Mouse (Mus musculus) splenic B cell, adult 2 months (primary cell): Measurements from ENCODE around the gene Nup35.

ENCODE experiments used
- DNase-seq: peaks from one replicate; pipeline ENCODE4 v3.0.0-alpha.2; 2011; ENCODE audit warnings: low read depth, low spot score
- H3K27me3 ChIP-seq: 2 replicates; pipeline ENCODE4 v1.6.1; 2012; ENCODE audit warnings: mild to moderate bottlenecking, low read length, moderate library complexity, mixed read lengths; ENCODE audit not compliant: control insufficient read depth, poor library complexity, insufficient read depth, severe bottlenecking
- H3K36me3 ChIP-seq: 2 replicates; pipeline ENCODE4 v1.6.1; 2012; ENCODE audit warnings: mild to moderate bottlenecking, low read length, moderate library complexity, mixed read lengths; ENCODE audit not compliant: control insufficient read depth, poor library complexity, insufficient read depth, severe bottlenecking

The Nup35 gene

GRCm38 (mm10) chr2:80616854-80617737 is at the start of gene Nup35, which contains the start of gene Dusp19:
Gene Nup35, plus strand, starts transcription at chr2:80617236.
Gene Dusp19, plus strand, starts transcription at chr2:80617045.
- H3K27me3 ChIP-seq: no peaks in the 10 kb centered on the region
- H3K36me3 ChIP-seq: peaks cover 3% of the 10 kb centered on the region; the same call in 1 of the 2 replicates
- peak; percentile 93 for DNase-seq

- Histone ChIP-seq H3K36me3 (no peaks in the 10 kb centered on the region), H3K27me3 (no peaks in the 10 kb centered on the region)
- DNase-seq: no peak
Measured at GRCm38 (mm10) chr2:80567411-80567810, 49.6 kb upstream of the Nup35 start.

GRCm38 (mm10) chr2:80570656-80571055 is 46.4 kb upstream of the Nup35 start:
- Histone ChIP-seq H3K36me3 (no peaks in the 10 kb centered on the region), H3K27me3 (no peaks in the 10 kb centered on the region)
- DNase-seq: no peak

- DNase-seq: no peak
- H3K27me3 ChIP-seq: no peaks in the 10 kb centered on the region
- H3K36me3 ChIP-seq: no peaks in the 10 kb centered on the region
Measured at GRCm38 (mm10) chr2:80577286-80577685, 39.8 kb upstream of the Nup35 start.

GRCm38 (mm10) chr2:80579253-80579891 is 37.7 kb upstream of the Nup35 start:
- H3K27me3 ChIP-seq: no peaks in the 10 kb centered on the region
- peak; percentile 81 for DNase-seq
- H3K36me3 ChIP-seq: no peaks in the 10 kb centered on the region

GRCm38 (mm10) chr2:80580311-80580961 is 36.6 kb upstream of the Nup35 start:
- peak; percentile 10 for DNase-seq
- Histone ChIP-seq H3K36me3 (no peaks in the 10 kb centered on the region), H3K27me3 (no peaks in the 10 kb centered on the region; the same call in 1 of the 2 replicates)

GRCm38 (mm10) chr2:80581043-80581711 is 35.9 kb upstream of the Nup35 start, which contains the start of gene Nckap1:
Gene Nckap1, minus strand, starts transcription at chr2:80581380.
- peak; percentile 52 for DNase-seq
- Histone ChIP-seq H3K27me3 (no peaks in the 10 kb centered on the region; the same call in 1 of the 2 replicates), H3K36me3 (no peaks in the 10 kb centered on the region)

- Histone ChIP-seq H3K36me3 (no peaks in the 10 kb centered on the region), H3K27me3 (no peaks in the 10 kb centered on the region; the same call in 1 of the 2 replicates)
- DNase-seq: no peak
Measured at GRCm38 (mm10) chr2:80582356-80582755, 34.7 kb upstream of the Nup35 start.

GRCm38 (mm10) chr2:80594215-80594918 is 22.7 kb upstream of the Nup35 start:
- H3K36me3 ChIP-seq: no peaks in the 10 kb centered on the region
- H3K27me3 ChIP-seq: no peaks in the 10 kb centered on the region
- no peak for DNase-seq

GRCm38 (mm10) chr2:80596960-80597359 is 20.1 kb upstream of the Nup35 start:
- H3K36me3 ChIP-seq: no peaks in the 10 kb centered on the region
- no peak for DNase-seq
- H3K27me3 ChIP-seq: no peaks in the 10 kb centered on the region

- H3K27me3 ChIP-seq: no peaks in the 10 kb centered on the region
- DNase-seq: no peak
- H3K36me3 ChIP-seq: no peaks in the 10 kb centered on the region
Measured at GRCm38 (mm10) chr2:80599850-80600249, 17.2 kb upstream of the Nup35 start.

- Histone ChIP-seq H3K36me3 (no peaks in the 10 kb centered on the region), H3K27me3 (no peaks in the 10 kb centered on the region)
- DNase-seq: no peak
Measured at GRCm38 (mm10) chr2:80600611-80601010, 16.4 kb upstream of the Nup35 start.

- DNase-seq: no peak
- H3K36me3 ChIP-seq: no peaks in the 10 kb centered on the region
- H3K27me3 ChIP-seq: no peaks in the 10 kb centered on the region
Measured at GRCm38 (mm10) chr2:80602756-80603155, 14.3 kb upstream of the Nup35 start.
